Mouse (Mus musculus) gastrocnemius, postnatal 4 days (tissue): ENCODE results near the gene Dab2ip. TPM values are rescaled to one million over a fixed set of nuclear protein-coding genes. Genes with fewer than 3 reads are reported as not detected.

Source experiments
- DNase-seq, 2 experiments: peaks; one replicate each; pipeline ENCODE4 v3.0.0; 2021 to 2022; ENCODE audit warnings: low spot score in 2 of 2, mixed read lengths in 2 of 2
- long read RNA-seq, 2 experiments: library from polyadenylated mRNA; stranded (forward); transcript quantifications; one replicate each; pipeline ENCODE4 v2.0.0; 2021
- total RNA-seq, 2 experiments: library from RNA; stranded (reverse); gene quantifications; 2 replicates each; pipeline ENCODE4 v1.2.3; 2021

Dab2ip gene
- total RNA-seq = 10 to 100 TPM; 72.7 to 80.4 TPM
- long read RNA-seq, experiment 1, full-length matches to known transcripts = 5 of 64 reads
- long read RNA-seq, experiment 1, partial matches to known transcripts = 25 of 64 reads
- long read RNA-seq, experiment 1, other reads (novel, unspliced or antisense) = 34 of 64 reads
- long read RNA-seq, experiment 2, full-length matches to known transcripts = 10 of 124 reads
- long read RNA-seq, experiment 2, partial matches to known transcripts = 49 of 124 reads
- long read RNA-seq, experiment 2, other reads (novel, unspliced or antisense) = 65 of 124 reads

DNA sequence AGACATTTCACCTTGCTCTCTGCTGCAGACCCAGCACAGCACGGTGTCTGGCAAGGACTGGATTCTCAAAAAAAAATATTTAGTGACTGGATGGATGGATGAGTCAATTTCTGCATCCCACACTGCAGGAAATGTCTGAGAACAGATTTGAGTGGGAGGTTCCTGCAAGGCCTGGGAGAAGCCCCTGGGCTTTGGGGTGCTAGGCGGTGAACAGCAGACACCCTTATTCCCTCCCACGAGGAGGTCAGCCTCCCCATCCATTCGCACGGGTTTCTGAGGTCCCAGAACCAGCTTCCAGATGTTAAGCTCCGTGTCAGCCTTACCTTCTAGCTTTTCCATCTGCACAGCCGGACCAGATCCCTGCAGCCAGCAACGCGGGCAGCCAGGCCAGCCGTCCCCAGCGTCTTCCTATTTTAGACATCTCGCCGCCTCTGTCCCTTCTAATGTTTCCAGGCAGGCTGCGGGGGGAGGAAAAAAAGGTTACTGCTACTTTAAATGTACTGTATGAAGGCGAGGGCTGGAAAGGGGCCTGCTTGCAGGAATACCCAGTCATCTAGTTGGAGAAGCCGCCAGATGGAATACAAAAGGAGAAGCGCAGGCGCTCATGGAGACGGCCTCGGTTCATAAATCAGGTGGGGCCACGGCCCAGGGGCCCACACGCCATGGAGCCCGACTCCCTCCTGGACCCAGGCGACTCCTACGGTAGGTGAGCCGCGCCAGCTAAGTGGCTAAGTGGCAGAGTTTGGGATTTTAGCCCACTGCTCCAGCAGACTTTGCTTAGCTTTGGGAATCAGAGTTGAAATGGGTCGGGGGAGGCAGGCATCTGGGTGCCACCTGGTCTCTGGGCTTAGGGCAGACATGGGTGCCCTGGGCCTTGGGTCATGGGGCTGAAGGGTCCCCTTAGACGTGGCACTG, at the start of gene Dab2ip:
Gene Dab2ip (plus strand): TSS at position 356 of the 915 bp plus-strand sequence.
- peak in 1 of 2 experiments; percentile 53 for DNase-seq

DNA sequence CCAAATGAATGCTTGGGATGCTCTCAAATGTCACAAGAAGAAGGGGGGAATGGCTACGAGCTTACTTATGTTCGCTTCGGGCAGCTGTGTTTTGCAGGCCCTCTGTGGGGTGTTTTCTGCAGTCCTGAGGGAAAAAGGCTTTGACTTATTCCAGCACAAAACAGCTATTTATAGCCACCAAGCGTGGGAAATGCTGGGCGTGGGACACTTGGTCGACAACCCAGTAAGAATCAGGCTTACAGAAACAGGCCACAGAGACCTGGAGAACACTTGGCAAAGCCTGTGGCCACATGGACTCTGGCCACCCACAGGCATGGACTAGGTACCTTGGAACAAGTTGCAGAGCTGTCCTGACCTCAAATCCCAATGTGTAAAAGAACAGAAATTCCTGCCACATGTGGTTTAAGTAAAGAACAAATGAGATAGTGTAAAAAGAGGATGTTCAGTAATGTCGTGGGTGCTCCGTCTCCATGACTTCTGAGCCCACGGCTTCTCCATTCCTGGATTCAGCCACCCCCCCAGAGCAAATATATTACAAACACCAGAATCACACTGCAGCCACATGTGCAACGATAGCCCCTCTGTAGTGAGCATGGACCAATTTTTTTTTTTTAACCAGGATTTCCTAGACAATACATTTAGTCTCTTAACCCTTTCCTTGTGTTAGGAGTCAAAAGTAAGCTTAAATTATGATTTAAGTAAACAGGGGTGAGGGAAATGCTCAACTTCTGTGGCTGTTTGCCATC, 49.3 kb upstream of the Dab2ip start:
- peak in 1 of 2 experiments; percentile 66 for DNase-seq

DNA sequence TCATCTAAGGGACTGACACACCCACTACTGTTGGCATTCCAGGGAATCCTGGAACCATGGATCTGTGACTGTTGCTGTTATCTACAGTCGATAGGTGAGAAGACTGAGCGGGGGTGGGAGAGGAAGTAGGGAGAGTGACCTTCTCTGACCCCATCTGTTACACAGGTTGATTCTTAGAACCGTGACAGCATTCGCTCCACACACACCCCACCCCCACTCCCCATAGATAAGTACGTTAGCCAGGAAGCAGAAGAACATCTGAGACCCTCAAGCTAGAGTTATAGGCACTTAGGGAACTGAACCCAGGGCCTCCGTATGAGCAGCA, 48.8 kb upstream of the Dab2ip start:
- DNase-seq = no peak

- DNase-seq = no peak
Measured at GRCm38 (mm10) chr2:35509888-35510287, 48.2 kb upstream of the Dab2ip start.

DNA sequence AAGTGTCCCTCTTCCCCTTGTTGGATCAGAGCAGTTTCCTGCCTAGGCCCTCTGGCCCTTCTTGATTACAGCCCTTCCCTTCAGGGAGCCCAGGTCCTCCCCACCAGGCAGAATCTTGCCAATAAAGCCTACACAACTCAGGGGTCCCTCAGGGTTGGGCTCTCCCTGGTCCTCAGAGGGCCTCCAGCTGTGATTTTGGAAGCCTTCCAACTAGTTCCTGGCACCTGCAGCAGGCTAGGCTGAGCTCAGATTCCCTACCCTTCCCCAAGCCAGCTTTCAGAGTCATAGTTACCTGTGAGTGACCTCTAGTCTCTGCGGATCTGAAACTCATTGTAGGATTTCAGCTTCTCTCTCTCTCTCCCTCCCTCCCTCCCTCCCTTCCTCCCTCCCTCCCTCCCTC, 47.1 kb upstream of the Dab2ip start:
- DNase-seq = no peak

GRCm38 (mm10) chr2:35512226-35512625, 45.8 kb upstream of the Dab2ip start:
- DNase-seq = no peak

DNA sequence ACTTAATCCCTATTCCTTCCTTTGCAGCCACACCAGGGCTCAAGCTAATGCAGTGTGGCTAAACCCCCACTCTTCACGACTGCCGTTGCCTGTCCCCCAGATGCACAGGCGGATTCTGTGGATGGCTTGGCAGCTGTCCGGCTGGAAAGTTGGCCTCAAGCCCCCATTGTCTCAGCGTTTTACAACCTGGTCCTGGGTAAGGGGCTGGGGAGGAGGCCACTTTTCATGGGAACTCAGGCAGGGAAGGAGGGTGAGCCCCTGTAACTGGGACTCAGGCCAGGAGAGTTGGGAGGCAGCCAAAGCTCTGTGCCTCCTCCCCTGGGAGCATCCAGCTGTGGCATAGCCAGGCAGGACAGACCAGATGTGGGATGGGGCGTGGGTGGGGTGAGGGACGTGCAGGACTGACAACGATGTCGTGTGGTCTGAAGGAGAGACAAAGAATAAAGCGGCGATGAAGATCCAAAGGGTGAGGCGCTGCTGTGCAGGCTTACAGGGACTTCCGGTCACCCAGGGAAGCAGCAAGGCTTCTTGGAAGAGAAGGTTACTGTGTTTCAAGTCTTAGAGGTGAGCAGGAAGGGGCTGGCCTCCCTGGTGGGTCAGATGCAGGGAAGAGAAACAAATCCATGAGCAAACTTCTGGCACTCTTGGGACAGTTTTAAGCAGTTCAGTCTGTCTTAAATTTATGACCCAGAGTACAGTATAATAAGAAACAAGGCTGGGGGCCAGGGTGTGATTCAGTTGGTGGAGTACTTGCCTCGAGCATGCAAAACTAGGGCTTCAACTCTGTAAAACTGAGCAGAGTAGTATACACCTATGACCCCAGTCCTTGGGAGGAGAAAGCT, 43.8 kb upstream of the Dab2ip start:
- peak; percentile 75 to 86 for DNase-seq

GRCm38 (mm10) chr2:35526612-35527242, 31.3 kb upstream of the Dab2ip start:
- no peak for DNase-seq

DNA sequence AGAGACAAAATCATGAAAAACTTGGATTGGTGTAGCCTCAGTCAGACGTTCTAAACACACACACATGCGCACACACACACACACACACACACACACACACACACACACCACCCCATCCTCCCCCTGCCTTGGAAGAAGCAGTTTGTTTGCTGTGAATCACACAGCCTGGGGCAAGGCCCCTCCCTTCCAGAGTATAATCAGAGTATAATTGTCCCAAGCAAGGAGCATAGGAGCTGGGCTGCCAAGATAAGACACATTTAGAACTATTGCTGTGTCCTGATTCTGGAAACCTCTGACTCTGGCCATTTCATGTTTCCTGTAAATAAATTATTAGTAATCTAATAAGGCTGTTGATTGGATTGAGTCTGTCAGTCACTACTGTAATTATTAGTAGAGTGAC, 29.0 kb upstream of the Dab2ip start:
- no peak for DNase-seq

DNA sequence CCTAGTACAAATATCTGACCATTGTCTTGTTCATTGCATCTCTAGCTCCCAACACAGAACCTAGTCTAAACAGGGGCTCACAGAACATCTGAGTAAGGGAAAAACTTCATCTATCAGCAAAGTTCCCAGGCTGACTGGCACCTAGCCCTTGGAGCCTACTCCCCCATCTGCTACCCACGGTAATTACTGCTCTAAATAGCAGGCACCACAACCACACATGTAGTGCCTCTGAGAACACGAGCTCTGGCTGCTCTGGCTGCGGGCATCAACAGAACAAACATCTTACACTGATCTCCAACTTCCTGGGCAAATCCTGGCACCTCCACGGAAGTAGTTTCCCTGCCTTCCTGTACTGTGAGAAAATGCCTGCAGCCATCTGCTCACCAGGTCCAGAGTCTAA, 28.2 kb upstream of the Dab2ip start:
- DNase-seq = no peak

- no peak for DNase-seq
Measured at GRCm38 (mm10) chr2:35530732-35531131, 27.3 kb upstream of the Dab2ip start.

DNA sequence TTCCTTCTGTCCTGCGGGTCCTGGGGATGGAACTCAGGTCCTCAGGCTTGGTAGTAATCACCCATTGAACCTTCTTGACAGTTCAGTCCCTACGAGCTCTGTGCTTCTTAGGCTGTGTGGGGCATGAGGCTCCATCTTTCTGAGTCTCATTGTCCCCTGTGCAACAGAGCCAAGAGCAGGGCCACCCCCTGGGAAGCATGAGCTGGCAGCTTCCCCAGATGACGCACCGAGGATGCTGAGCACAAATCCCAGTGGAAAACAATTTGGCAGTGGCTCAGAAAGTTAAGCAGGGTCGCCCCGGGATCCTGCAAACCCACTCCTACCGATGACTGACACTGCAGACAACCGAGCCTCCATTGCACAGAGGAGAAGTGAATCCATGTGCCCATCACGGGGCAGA, 24.4 kb upstream of the Dab2ip start:
- DNase-seq = no peak

- peak; percentile 73 to 82 for DNase-seq
Measured at GRCm38 (mm10) chr2:35539276-35539972, 18.6 kb upstream of the Dab2ip start.

GRCm38 (mm10) chr2:35540798-35541197, 17.3 kb upstream of the Dab2ip start:
- no peak for DNase-seq

- peak; percentile 46 to 71 for DNase-seq
Measured at GRCm38 (mm10) chr2:35544717-35545116, 13.3 kb upstream of the Dab2ip start.

GRCm38 (mm10) chr2:35545125-35545590, 12.9 kb upstream of the Dab2ip start:
- DNase-seq = no peak

- no peak for DNase-seq
Measured at GRCm38 (mm10) chr2:35546462-35546861, 11.6 kb upstream of the Dab2ip start.

DNA sequence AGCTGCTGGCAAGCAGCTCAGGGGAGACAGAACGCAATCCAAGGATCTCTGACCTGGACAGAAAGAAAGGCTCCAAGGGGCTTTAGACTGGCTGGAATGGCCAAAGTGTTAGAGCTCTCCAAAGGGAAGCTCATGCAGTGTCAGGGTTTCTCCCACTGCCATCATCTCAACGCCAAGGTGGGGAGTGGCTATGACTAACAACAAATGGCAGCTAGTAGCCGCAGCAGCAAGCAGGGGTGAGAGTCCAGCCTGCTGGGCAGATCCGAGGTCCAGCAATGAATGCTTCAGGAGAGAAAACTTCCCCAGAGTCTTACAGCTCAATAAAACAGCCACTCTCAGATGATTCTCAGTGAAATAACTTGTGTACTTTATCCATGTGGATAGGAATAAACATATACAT, 8.9 kb upstream of the Dab2ip start:
- no peak for DNase-seq

DNA sequence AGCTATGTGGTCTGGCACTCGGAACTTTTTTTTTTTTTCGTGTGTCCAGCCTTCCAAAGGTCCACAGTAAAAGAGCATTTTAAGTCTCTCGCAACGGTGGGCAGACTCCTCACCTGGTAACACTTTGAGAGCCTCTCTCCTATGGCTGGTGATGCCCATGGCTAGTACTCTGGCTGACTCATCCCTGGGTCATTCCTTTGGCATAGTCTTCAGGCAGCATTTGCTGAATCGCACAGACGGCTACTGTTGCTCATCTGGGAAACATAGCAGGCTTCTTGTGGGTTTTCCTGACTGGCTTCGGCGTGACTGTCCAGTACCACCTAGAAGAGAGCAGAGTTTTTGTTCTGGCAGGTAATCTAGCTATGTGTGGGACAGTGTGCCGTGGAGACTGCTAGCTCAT, 8.0 kb upstream of the Dab2ip start:
- no peak for DNase-seq
